Mouse (Mus musculus): ENCODE data around the gene Olfr1507.

GRCm38 (mm10) chr14:52461928-52462327 is 33.6 kb downstream of the Olfr1507 start:
- TF ChIP-seq ZNF384 (IDR thresholded peaks at IDR 0.05; ENCODE audit: low read depth, low read length) (no peak), MAFK (IDR thresholded peaks at IDR 0.05; ENCODE audit: insufficient read depth, low read depth, low read length) (no peak), CHD2 (IDR thresholded peaks at IDR 0.05; ENCODE audit: low read depth, low read length) (no peak), ZC3H11A (IDR thresholded peaks at IDR 0.05; ENCODE audit: borderline replicate concordance, low read depth, low read length) (no peak)

All from ES-E14 (cell line).